Mouse (Mus musculus) hindbrain, embryonic 12.5 days (tissue): ENCODE measurements around the gene Senp2. TPM values are rescaled to one million over a fixed set of nuclear protein-coding genes. Genes with fewer than 3 reads are reported as not detected.

ENCODE experiments used
- ATAC-seq: fragments of 200-750 bp; cut with Nextera tagmentation; 2 replicates; pipeline ENCODE4 v1.8.0; 2017; ENCODE audit warnings: moderate TSS enrichment; ENCODE audit not compliant: low FRiP score
- H3K27ac ChIP-seq: fragments of 300-500 bp; sonication (generic); 2 replicates; pipeline ENCODE4 v1.5.1; 2016; ENCODE audit warnings: mild to moderate bottlenecking
- H3K27me3 ChIP-seq: fragments of 300-500 bp; sonication (generic); 2 replicates; pipeline ENCODE4 v1.6.1; 2016; ENCODE audit warnings: mild to moderate bottlenecking
- H3K36me3 ChIP-seq: fragments of 300-500 bp; sonication (generic); 2 replicates; pipeline ENCODE4 v1.6.1; 2016; ENCODE audit warnings: mild to moderate bottlenecking
- H3K4me1 ChIP-seq: fragments of 300-500 bp; sonication (generic); 2 replicates; pipeline ENCODE4 v1.6.1; 2016
- H3K4me2 ChIP-seq: fragments of 300-500 bp; sonication (generic); replicated peaks from 2 replicates; pipeline ENCODE4 v1.6.1; 2016; ENCODE audit warnings: mild to moderate bottlenecking
- H3K4me3 ChIP-seq: fragments of 300-500 bp; sonication (generic); 2 replicates; pipeline ENCODE4 v1.5.1; 2016; ENCODE audit warnings: mild to moderate bottlenecking
- H3K9ac ChIP-seq: fragments of 300-500 bp; sonication (generic); 2 replicates; pipeline ENCODE4 v1.6.1; 2016; ENCODE audit warnings: mild to moderate bottlenecking, moderate library complexity
- H3K9me3 ChIP-seq: fragments of 300-500 bp; sonication (generic); replicated peaks from 2 replicates; pipeline ENCODE4 v1.6.1; 2016; ENCODE audit warnings: mild to moderate bottlenecking
- WGBS: fragments of 180-500 bp; shearing (Covaris S2); methylation state at CpG from one replicate; pipeline ENCODE4 v1.1.7; 2016; 5-methylcytosine and 5-hydroxymethylcytosine counted together
- polyA plus RNA-seq: library from polyadenylated mRNA; unstranded; fragments of >200 nt; fragmentation: Nextera tagmentation; extraction: Ambion mirVana; gene quantifications from 2 replicates; pipeline ENCODE4 v1.2.1, GENCODE M21; 2016

The Senp2 gene
- polyA plus RNA-seq, 1 experiment from 2014 or later, result 64.5 TPM

- Histone ChIP-seq H3K4me3 (no peak overlapping the region), H3K9me3 (no peaks in the 10 kb centered on the region), H3K4me1 (peaks cover 5% of the 10 kb centered on the region), H3K36me3 (no peaks in the 10 kb centered on the region), H3K4me2 (no peak overlapping the region), H3K27ac (no peak overlapping the region), H3K9ac (no peak overlapping the region), H3K27me3 (peaks cover under 1% of the 10 kb centered on the region; the same call in 1 of the 2 replicates)
- ATAC-seq, result no peak
- WGBS, result 83% methylated on average over 2 of the region's 2 CpGs
These were observed 17.5 kb upstream of the Senp2 start for GRCm38 (mm10) chr16:21991774-21992173.

- Histone ChIP-seq H3K36me3 (no peaks in the 10 kb centered on the region), H3K4me2 (peak within 1 kb of the TSS; percentile 52), H3K27me3 (peaks cover 8% of the 10 kb centered on the region; the same call in 1 of the 2 replicates), H3K9me3 (no peaks in the 10 kb centered on the region), H3K4me1 (peaks cover 5% of the 10 kb centered on the region), H3K4me3 (peak within 1 kb of the TSS; percentile 18), H3K27ac (no peak within 1 kb of the TSS), H3K9ac (no peak within 1 kb of the TSS)
- ATAC-seq, result peak; percentile 63
- WGBS, result 11% methylated on average over 16 of the region's 16 CpGs
These were observed 14.0 kb upstream of the Senp2 start, which contains the start of gene Liph for GRCm38 (mm10) chr16:21995304-21995703. TSS of gene Liph (minus strand) at chr16:21995663.

GRCm38 (mm10) chr16:21996402-21996801 is 12.9 kb upstream of the Senp2 start:
- H3K9me3 ChIP-seq, result no peaks in the 10 kb centered on the region
- no peak overlapping the region for H3K4me2 ChIP-seq
- H3K4me3 ChIP-seq, result no peak overlapping the region
- peaks cover 5% of the 10 kb centered on the region for H3K4me1 ChIP-seq
- no peak overlapping the region for H3K9ac ChIP-seq
- no peak overlapping the region for H3K27ac ChIP-seq
- 65% methylated on average over 4 of the region's 4 CpGs for WGBS
- no peaks in the 10 kb centered on the region for H3K36me3 ChIP-seq
- no peak for ATAC-seq
- H3K27me3 ChIP-seq, result peaks cover 8% of the 10 kb centered on the region; the same call in 1 of the 2 replicates

- no peak overlapping the region for H3K4me3 ChIP-seq
- no peak overlapping the region for H3K4me2 ChIP-seq
- H3K9ac ChIP-seq, result no peak overlapping the region
- peaks cover 5% of the 10 kb centered on the region for H3K4me1 ChIP-seq
- no peaks in the 10 kb centered on the region for H3K9me3 ChIP-seq
- no peaks in the 10 kb centered on the region for H3K36me3 ChIP-seq
- peaks cover 8% of the 10 kb centered on the region; the same call in 1 of the 2 replicates for H3K27me3 ChIP-seq
- ATAC-seq, result no peak
- 63% methylated on average over 5 of the region's 5 CpGs for WGBS
- H3K27ac ChIP-seq, result no peak overlapping the region
These were observed 12.2 kb upstream of the Senp2 start for GRCm38 (mm10) chr16:21996881-21997641.

GRCm38 (mm10) chr16:21998061-21998460 is 11.2 kb upstream of the Senp2 start:
- peaks cover 8% of the 10 kb centered on the region; the same call in 1 of the 2 replicates for H3K27me3 ChIP-seq
- H3K4me2 ChIP-seq, result no peak overlapping the region
- H3K4me3 ChIP-seq, result no peak overlapping the region
- no peak overlapping the region for H3K9ac ChIP-seq
- peaks cover 5% of the 10 kb centered on the region for H3K4me1 ChIP-seq
- no peak overlapping the region for H3K27ac ChIP-seq
- ATAC-seq, result no peak
- H3K36me3 ChIP-seq, result no peaks in the 10 kb centered on the region
- no peaks in the 10 kb centered on the region for H3K9me3 ChIP-seq
- WGBS, result 85% methylated on average over 5 of the region's 5 CpGs

GRCm38 (mm10) chr16:21999941-22000690 is 9.2 kb upstream of the Senp2 start:
- Histone ChIP-seq H3K4me3 (no peak overlapping the region), H3K27ac (no peak overlapping the region), H3K4me2 (no peak overlapping the region), H3K9ac (no peak overlapping the region), H3K9me3 (no peaks in the 10 kb centered on the region), H3K27me3 (0 out of 2 replicates have a peak, but pooled peaks cover 8% of the 10 kb centered on the region), H3K4me1 (peaks cover 4% of the 10 kb centered on the region), H3K36me3 (no peaks in the 10 kb centered on the region)
- no peak for ATAC-seq
- 85% methylated on average over 4 of the region's 4 CpGs for WGBS

GRCm38 (mm10) chr16:22001172-22001571 is 8.1 kb upstream of the Senp2 start:
- Histone ChIP-seq H3K4me1 (no peaks in the 10 kb centered on the region), H3K9ac (no peak overlapping the region), H3K36me3 (no peaks in the 10 kb centered on the region), H3K4me2 (no peak overlapping the region), H3K27ac (no peak overlapping the region), H3K27me3 (0 out of 2 replicates have a peak, but pooled peaks cover 8% of the 10 kb centered on the region), H3K9me3 (no peaks in the 10 kb centered on the region), H3K4me3 (no peak overlapping the region)
- whole genome bisulfite sequencing, result 70% methylated on average over 4 of the region's 4 CpGs
- no peak for ATAC-seq

- Histone ChIP-seq H3K9ac (no peak overlapping the region), H3K36me3 (no peaks in the 10 kb centered on the region), H3K4me1 (no peaks in the 10 kb centered on the region), H3K27ac (no peak overlapping the region), H3K27me3 (0 out of 2 replicates have a peak, but pooled peaks cover 8% of the 10 kb centered on the region), H3K4me2 (no peak overlapping the region), H3K4me3 (no peak overlapping the region), H3K9me3 (no peaks in the 10 kb centered on the region)
- WGBS, result 63% methylated on average over 3 of the region's 3 CpGs
- ATAC-seq, result no peak
These were observed 7.7 kb upstream of the Senp2 start for GRCm38 (mm10) chr16:22001606-22002005.

- peak; percentile 75 for ATAC-seq
- H3K4me2 ChIP-seq, result peak overlapping the region; percentile 80
- peak overlapping the region; percentile 93 for H3K4me3 ChIP-seq
- H3K4me1 ChIP-seq, result peaks cover 11% of the 10 kb centered on the region
- H3K9ac ChIP-seq, result peak overlapping the region; percentile 93
- no peaks in the 10 kb centered on the region for H3K9me3 ChIP-seq
- under 1% methylated on average over 39 of the region's 51 CpGs for WGBS
- H3K27me3 ChIP-seq, result no peaks in the 10 kb centered on the region
- peak overlapping the region; percentile 73; the same call in 1 of the 2 replicates for H3K27ac ChIP-seq
- no peaks in the 10 kb centered on the region for H3K36me3 ChIP-seq
These were observed 312 bp downstream of the Senp2 start for GRCm38 (mm10) chr16:22009596-22009995.

GRCm38 (mm10) chr16:22015569-22015968 is 6.3 kb downstream of the Senp2 start:
- Histone ChIP-seq H3K27me3 (no peaks in the 10 kb centered on the region), H3K36me3 (peaks cover 49% of the 10 kb centered on the region), H3K27ac (no peak overlapping the region), H3K9ac (no peak overlapping the region), H3K9me3 (no peaks in the 10 kb centered on the region), H3K4me2 (no peak overlapping the region), H3K4me3 (no peak overlapping the region), H3K4me1 (peaks cover 2% of the 10 kb centered on the region)
- ATAC-seq, result no peak
- WGBS, result 91% methylated on average over 1 of the region's 1 CpGs

GRCm38 (mm10) chr16:22022122-22022521 is 12.8 kb downstream of the Senp2 start:
- Histone ChIP-seq H3K27me3 (no peaks in the 10 kb centered on the region), H3K27ac (no peak overlapping the region), H3K9ac (no peak overlapping the region), H3K4me3 (no peak overlapping the region), H3K4me1 (no peaks in the 10 kb centered on the region), H3K4me2 (no peak overlapping the region), H3K9me3 (peaks cover 6% of the 10 kb centered on the region), H3K36me3 (peaks cover 74% of the 10 kb centered on the region)
- ATAC-seq, result no peak
- 100% methylated on average over 2 of the region's 2 CpGs for WGBS

- H3K27me3 ChIP-seq, result no peaks in the 10 kb centered on the region
- no peak overlapping the region for H3K4me3 ChIP-seq
- H3K27ac ChIP-seq, result no peak overlapping the region
- H3K36me3 ChIP-seq, result peaks cover 78% of the 10 kb centered on the region
- no peak overlapping the region for H3K9ac ChIP-seq
- no peak for ATAC-seq
- no peaks in the 10 kb centered on the region for H3K9me3 ChIP-seq
- 97% methylated on average over 5 of the region's 5 CpGs for WGBS
- no peak overlapping the region for H3K4me2 ChIP-seq
- no peaks in the 10 kb centered on the region for H3K4me1 ChIP-seq
These were observed 18.2 kb downstream of the Senp2 start for GRCm38 (mm10) chr16:22027474-22027873.
